Mouse (Mus musculus) MEL (cell line): Measurements from ENCODE around the gene Casq1. TPM values are rescaled to one million over a fixed set of nuclear protein-coding genes. Genes with fewer than 3 reads are reported as not detected.

Experiments used
- DNase-seq: peaks from one replicate; pipeline ENCODE4 v3.0.0; 2011; ENCODE audit warnings: low read depth, low spot score
- H3K27ac ChIP-seq: 2 replicates; pipeline ENCODE4 v1.5.1; 2012; ENCODE audit warnings: low read depth, mild to moderate bottlenecking, control low read depth, low read length, moderate library complexity; ENCODE audit not compliant: control insufficient read depth
- H3K27me3 ChIP-seq, 2 experiments: fragments of 150-350 bp in 1 of 2; sonication (generic) in 1 of 2; 2 replicates each; pipeline ENCODE4 v1.6.1; 2012; ENCODE audit warnings: low read length in 2 of 2, mild to moderate bottlenecking in 2 of 2, improper control_type of control experiment in 1 of 2, moderate library complexity in 1 of 2; ENCODE audit not compliant: insufficient read depth in 2 of 2, control insufficient read depth in 1 of 2
- H3K36me3 ChIP-seq, 2 experiments: 2 replicates each; pipeline ENCODE4 v1.6.1; 2012 to 2014; ENCODE audit warnings: low read length in 2 of 2, improper control_type of control experiment in 1 of 2, inconsistent platforms in 1 of 2, mild to moderate bottlenecking in 1 of 2; ENCODE audit not compliant: insufficient read depth in 2 of 2, control insufficient read depth in 1 of 2
- H3K4me1 ChIP-seq, 2 experiments: fragments of 150-350 bp in 1 of 2; sonication (generic) in 1 of 2; 2 replicates each; pipeline ENCODE4 v1.6.1; 2012; ENCODE audit warnings: low read length in 2 of 2, improper control_type of control experiment in 1 of 2, mild to moderate bottlenecking in 1 of 2; ENCODE audit not compliant: insufficient read depth in 2 of 2, control insufficient read depth in 1 of 2
- H3K4me3 ChIP-seq, 2 experiments: fragments of 150-350 bp in 1 of 2; sonication (generic) in 1 of 2; 2 replicates each; pipeline ENCODE4 v1.5.1; 2012; ENCODE audit warnings: low read depth in 2 of 2, low read length in 2 of 2, mild to moderate bottlenecking in 2 of 2, moderate library complexity in 2 of 2, control low read depth in 1 of 2, improper control_type of control experiment in 1 of 2; ENCODE audit not compliant: control insufficient read depth in 1 of 2, insufficient read depth in 1 of 2
- H3K79me2 ChIP-seq: 2 replicates; pipeline ENCODE4 v1.6.1; 2012; ENCODE audit warnings: mild to moderate bottlenecking, low read length, moderate library complexity; ENCODE audit not compliant: control insufficient read depth, poor library complexity, insufficient read depth
- H3K9ac ChIP-seq: 2 replicates; pipeline ENCODE4 v1.6.1; 2012; ENCODE audit warnings: low read depth, mild to moderate bottlenecking, control low read depth, low read length, moderate library complexity; ENCODE audit not compliant: control insufficient read depth, poor library complexity, severe bottlenecking
- H3K9me3 ChIP-seq: fragments of 150-350 bp; sonication (generic); replicated peaks from 2 replicates; pipeline ENCODE4 v1.6.1; 2012; ENCODE audit warnings: mild to moderate bottlenecking, low read length, improper control_type of control experiment, moderate library complexity; ENCODE audit not compliant: insufficient read depth
- BHLHE40 ChIP-seq: IDR thresholded peaks from 2 replicates; pipeline ENCODE4 v1.6.1; 2012; ENCODE audit warnings: low read depth, mild to moderate bottlenecking, inconsistent platforms, low read length, improper control_type of control experiment, borderline replicate concordance
- CHD1 ChIP-seq: IDR thresholded peaks from 2 replicates; pipeline ENCODE4 v1.6.1; 2012; ENCODE audit warnings: low read depth, mild to moderate bottlenecking, inconsistent platforms, low read length, improper control_type of control experiment
- ETS1 ChIP-seq: IDR thresholded peaks from 2 replicates; pipeline ENCODE4 v1.6.1; 2012; ENCODE audit warnings: low read depth, mild to moderate bottlenecking, inconsistent platforms, low read length, improper control_type of control experiment, moderate library complexity
- HCFC1 ChIP-seq: IDR thresholded peaks from 2 replicates; pipeline ENCODE4 v1.6.1; 2012; ENCODE audit warnings: low read depth, mild to moderate bottlenecking, inconsistent platforms, low read length, improper control_type of control experiment, moderate library complexity
- JUND ChIP-seq: IDR thresholded peaks from 2 replicates; pipeline ENCODE4 v1.6.1; 2011; ENCODE audit warnings: low read depth, mild to moderate bottlenecking, improper control_type of control experiment, low read length
- MAX ChIP-seq: IDR thresholded peaks from 2 replicates; pipeline ENCODE4 v1.6.1; 2011; ENCODE audit warnings: low read length, improper control_type of control experiment
- MYC ChIP-seq: IDR thresholded peaks from 2 replicates; pipeline ENCODE4 v1.6.1; 2011; ENCODE audit warnings: low read depth, mild to moderate bottlenecking, low read length, improper control_type of control experiment, moderate library complexity
- NELFE ChIP-seq: IDR thresholded peaks from 2 replicates; pipeline ENCODE4 v1.6.1; 2011; ENCODE audit warnings: low read depth, low read length, improper control_type of control experiment
- NRF1 ChIP-seq: IDR thresholded peaks from 2 replicates; pipeline ENCODE4 v1.6.1; 2014; ENCODE audit warnings: low read depth, mild to moderate bottlenecking, inconsistent platforms, low read length, improper control_type of control experiment, moderate library complexity; ENCODE audit not compliant: poor library complexity, insufficient read depth, severe bottlenecking
- POLR2A ChIP-seq, 2 experiments: IDR thresholded peaks; 2 replicates each; pipeline ENCODE4 v1.6.1; 2011 to 2012; ENCODE audit warnings: low read length in 2 of 2, mild to moderate bottlenecking in 2 of 2, control low read depth in 1 of 2, improper control_type of control experiment in 1 of 2, low read depth in 1 of 2, moderate library complexity in 1 of 2; ENCODE audit not compliant: control insufficient read depth in 1 of 2, insufficient read depth in 1 of 2, poor library complexity in 1 of 2
- POLR2AphosphoS2 ChIP-seq: IDR thresholded peaks from 2 replicates; pipeline ENCODE4 v1.6.1; 2011; ENCODE audit warnings: low read length, improper control_type of control experiment
- POLR2AphosphoS5 ChIP-seq: IDR thresholded peaks from 2 replicates; pipeline ENCODE4 v1.6.1; 2012; ENCODE audit warnings: low read depth, borderline replicate concordance, mild to moderate bottlenecking, inconsistent platforms, low read length, moderate library complexity, mixed read lengths
- TCF12 ChIP-seq: IDR thresholded peaks from 2 replicates; pipeline ENCODE4 v1.6.1; 2014; ENCODE audit warnings: low read depth, mild to moderate bottlenecking, inconsistent platforms, low read length, improper control_type of control experiment, moderate library complexity
- USF1 ChIP-seq: IDR thresholded peaks from 2 replicates; pipeline ENCODE4 v1.6.1; 2014; ENCODE audit warnings: low read depth, mild to moderate bottlenecking, inconsistent platforms, low read length, improper control_type of control experiment, moderate library complexity
- ZKSCAN1 ChIP-seq: IDR thresholded peaks from 2 replicates; pipeline ENCODE4 v1.6.1; 2012; ENCODE audit warnings: low read depth, mild to moderate bottlenecking, inconsistent platforms, low read length, improper control_type of control experiment, moderate library complexity
- polyA plus RNA-seq, 2 experiments: library from polyadenylated mRNA; stranded (reverse) in 1 of 2; unstranded in 1 of 2; fragments of >175 nt in 1 of 2; fragments of >200 nt in 1 of 2; gene quantifications; 2 replicates each; pipeline versions ENCODE4 v1.2.1 to v1.2.4; 2012; ENCODE audit warnings: low replicate concordance in 2 of 2, low read depth in 1 of 2; ENCODE audit not compliant: insufficient read length in 2 of 2, insufficient read depth in 1 of 2, missing spikeins in 1 of 2
- total RNA-seq: library from RNA; depleted of rRNA; stranded (reverse); fragments of 300-350 nt; gene quantifications from 2 replicates; pipeline ENCODE4 v1.2.3, GENCODE M21; 2012; rRNA removed

Casq1 gene
- total RNA-seq (not detected in 2 replicates), polyA plus RNA-seq (under 1 TPM in 1 of 2 experiments, not detected in 1; 0.21 TPM)

DNA sequence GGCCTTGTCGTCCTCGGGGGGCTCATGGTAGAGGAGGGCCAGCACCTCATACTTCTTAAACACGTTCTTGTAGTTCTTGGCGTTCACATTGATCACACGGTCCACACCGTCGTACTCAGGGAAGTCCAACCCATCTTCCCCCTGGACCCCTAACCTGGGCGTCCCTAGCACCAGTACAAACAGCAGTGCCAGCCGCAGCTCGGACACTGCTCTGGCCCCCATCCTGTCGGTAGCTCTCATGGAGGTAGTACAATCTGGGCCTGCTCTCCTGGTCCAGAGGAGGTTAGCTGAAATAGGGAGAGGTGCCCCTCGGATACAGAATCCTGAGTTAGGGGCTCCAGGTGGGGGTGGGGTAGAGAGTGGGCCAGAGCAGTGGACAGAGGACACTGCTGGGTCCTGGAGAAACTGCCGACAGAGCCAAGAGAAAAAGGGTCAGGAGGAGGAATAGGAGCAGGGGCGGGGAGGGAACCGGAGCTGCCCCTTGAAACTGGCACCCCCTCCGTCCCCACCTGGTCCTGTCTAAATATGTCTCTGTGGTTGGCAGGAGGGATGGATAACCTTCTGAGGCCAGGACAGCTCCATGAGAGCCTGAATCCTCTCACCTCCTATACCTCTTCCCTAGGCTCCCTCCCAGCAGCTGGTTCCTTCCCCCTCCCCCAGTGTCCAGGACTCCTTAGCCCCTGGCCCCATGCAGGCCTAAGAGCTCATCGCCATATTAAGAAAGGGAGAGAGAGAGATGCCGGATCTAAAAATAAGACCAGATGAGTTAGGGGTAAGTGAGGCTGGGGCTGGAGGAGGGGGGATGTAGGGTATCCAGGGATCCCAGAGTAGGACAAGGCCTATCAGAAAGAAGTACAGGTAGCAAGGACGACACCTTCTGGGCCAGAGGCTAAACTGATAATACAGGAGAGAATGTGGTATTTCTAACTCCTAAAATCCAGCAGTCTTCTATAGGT lies at the start of gene Casq1:
TSS of gene Casq1 (minus strand) at position 418 of the 956 bp plus-strand sequence.
- H3K9ac ChIP-seq: no peak within 1 kb of the TSS
- no peak for TF ChIP-seq POLR2AphosphoS2
- no peak for TF ChIP-seq NELFE
- no peak for TF ChIP-seq NRF1
- TF ChIP-seq ZKSCAN1: no peak
- TF ChIP-seq CHD1: no peak
- no peak for TF ChIP-seq MAX
- TF ChIP-seq, all 39 proteins: peak for 0
- Histone ChIP-seq H3K79me2 (no peaks in the 10 kb centered on the region), H3K36me3 (peaks cover 0 to 4% of the 10 kb centered on the region in 2 experiments; a peak in 2 of 4 replicates), H3K27me3 (peaks cover 3 to 5% of the 10 kb centered on the region in 2 experiments; a peak in 3 of 4 replicates), H3K9me3 (no peaks in the 10 kb centered on the region), H3K27ac (no peak within 1 kb of the TSS), H3K4me1 (peaks cover 0 to 4% of the 10 kb centered on the region in 2 experiments; a peak in 1 of 4 replicates), H3K4me3 (no peak within 1 kb of the TSS)
- DNase-seq: no peak

DNA sequence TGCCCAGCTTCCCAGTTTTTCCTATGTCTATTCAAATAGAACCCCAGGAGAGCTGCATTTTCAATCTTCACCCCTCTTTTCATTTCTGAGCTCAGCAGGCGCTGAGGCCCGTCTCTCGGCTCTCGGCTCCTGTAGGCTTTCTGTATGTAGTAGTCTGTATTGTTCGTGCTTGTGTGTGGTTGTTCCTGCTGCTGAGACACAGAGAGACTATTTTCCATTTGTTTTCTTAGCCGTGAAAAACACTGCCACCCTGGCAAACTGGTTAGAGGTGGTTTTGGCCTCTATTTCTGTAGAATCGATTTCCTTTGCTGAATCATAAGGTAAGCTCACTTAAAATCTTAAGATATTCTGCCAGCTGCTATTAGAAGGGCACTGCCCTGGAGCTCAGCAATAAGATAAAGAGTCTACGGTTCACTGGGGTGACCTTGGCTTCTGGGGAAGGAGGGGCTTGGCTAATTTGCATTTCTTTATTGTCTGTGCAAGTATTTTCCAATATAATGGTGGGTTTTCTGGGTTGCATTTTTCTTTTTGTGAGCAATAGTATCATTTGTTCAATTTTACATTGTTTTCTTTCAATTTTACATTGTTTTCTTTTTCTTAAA lies 41.9 kb upstream of the Casq1 start, which contains the start of gene Igsf8:
TSS of gene Igsf8 (plus strand) at position 165 of the 602 bp plus-strand sequence.
- H3K27me3 ChIP-seq: peaks cover 0 to 2% of the 10 kb centered on the region in 2 experiments; a peak in 1 of 4 replicates
- no peak within 1 kb of the TSS for H3K27ac ChIP-seq
- H3K36me3 ChIP-seq: no peaks in the 10 kb centered on the region
- TF ChIP-seq TCF12 (no peak), MYC (no peak), POLR2AphosphoS5 (no peak), USF1 (no peak), HCFC1 (no peak), ETS1 (no peak), NELFE (no peak), POLR2A (IDR thresholded peaks at IDR 0.05; ENCODE audit: control insufficient read depth in 1 of 2, insufficient read depth in 1 of 2, low read depth in 1 of 2, low read length in 2 of 2, poor library complexity in 1 of 2) (no peak), BHLHE40 (no peak), JUND (no peak)
- H3K9ac ChIP-seq: no peak within 1 kb of the TSS
- H3K79me2 ChIP-seq: no peaks in the 10 kb centered on the region
- peak within 1 kb of the TSS in 1 of 2 experiments; percentile 22; a peak in 1 of 4 replicates for H3K4me3 ChIP-seq
- H3K4me1 ChIP-seq: no peaks in the 10 kb centered on the region
- no peak for DNase-seq
- no peaks in the 10 kb centered on the region for H3K9me3 ChIP-seq
